Mouse (Mus musculus): ENCODE results near the gene Prkg1.

DNA sequence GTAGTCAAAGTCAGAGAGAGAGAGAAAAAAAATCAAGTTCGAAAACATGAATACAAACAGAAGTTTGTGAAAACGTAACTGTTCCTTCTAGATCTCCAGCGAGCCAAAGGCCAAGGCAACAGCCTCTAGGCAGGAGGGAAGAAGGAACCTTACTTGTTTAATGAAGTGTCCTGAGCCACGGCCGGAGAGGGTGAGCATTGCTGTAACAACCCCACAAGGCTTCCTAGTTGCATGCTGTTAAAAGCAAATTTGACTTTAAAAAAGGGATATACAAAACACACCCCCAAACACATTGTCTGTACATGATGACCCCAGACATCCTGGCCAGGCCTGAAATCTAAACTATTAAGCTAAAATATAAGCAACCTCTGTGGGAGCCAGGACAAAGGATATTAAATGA, 403.3 kb downstream of the Prkg1 start:
- no peak for TF ChIP-seq CTCF (IDR thresholded peaks at IDR 0.05; ENCODE audit: borderline replicate concordance, insufficient read depth, low read length)
- TF ChIP-seq POLR2A (IDR thresholded peaks at IDR 0.05; ENCODE audit: low read depth, low read length): no peak
